Mouse (Mus musculus) bone marrow, adult 2 months (tissue): ENCODE measurements at regions not wholly inside any gene's neighbourhood (a gene's known extent, or its start where the extent isn't known, plus 50 kb on each side); places are given as distances from the start of the nearest gene placed in this dataset.

Experiments
- CTCF ChIP-seq: fragments of 200-500 bp; IDR thresholded peaks from 2 replicates; pipeline ENCODE4 v1.5.1; 2011; ENCODE audit warnings: low read length, control low read depth; ENCODE audit not compliant: control insufficient read depth, insufficient read depth
- POLR2A ChIP-seq: fragments of 200-500 bp; IDR thresholded peaks from 2 replicates; pipeline ENCODE4 v1.6.1; 2011; ENCODE audit warnings: low read depth, mild to moderate bottlenecking, control low read depth, low read length, borderline replicate concordance; ENCODE audit not compliant: control insufficient read depth

DNA sequence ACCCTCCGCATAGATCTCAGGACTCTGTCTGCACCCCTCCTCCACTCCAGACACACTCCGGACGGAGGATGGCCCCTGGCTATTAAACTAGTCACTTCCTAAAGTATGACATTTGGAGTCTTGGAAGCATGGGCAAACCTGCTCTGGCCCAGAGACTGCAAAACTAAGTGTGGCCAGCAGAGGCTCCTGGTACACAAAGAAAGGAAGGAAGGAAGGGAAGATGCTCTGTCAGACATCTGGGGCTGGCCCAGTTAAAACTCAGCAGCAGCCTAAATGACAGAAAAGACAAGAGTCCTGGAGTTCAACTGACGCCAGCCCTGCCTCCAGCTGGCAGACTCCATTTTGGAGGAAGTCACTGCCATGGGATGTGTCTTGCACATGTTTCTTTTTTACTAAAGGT is 137.3 kb upstream of the Azi2 start:
- TF ChIP-seq POLR2A (no peak), CTCF (no peak)
